Mouse (Mus musculus) neural tube, embryonic 11.5 days (tissue): ENCODE data around the gene Maea. TPM values are rescaled to one million over a fixed set of nuclear protein-coding genes. Genes with fewer than 3 reads are reported as not detected.

Experiments used
- ATAC-seq: fragments of 200-750 bp; cut with Nextera tagmentation; 2 replicates; pipeline ENCODE4 v1.8.0; 2017; ENCODE audit warnings: moderate number of reproducible peaks, mild to moderate bottlenecking, moderate TSS enrichment, moderate library complexity; ENCODE audit not compliant: insufficient read depth, low FRiP score, low TSS enrichment
- DNase-seq: peaks from one replicate; pipeline ENCODE4 v3.0.0-alpha.2; 2015; ENCODE audit warnings: low spot score
- H3K27ac ChIP-seq: fragments of 300-500 bp; sonication (generic); 2 replicates; pipeline ENCODE4 v1.5.1; 2014; ENCODE audit warnings: low read depth, mild to moderate bottlenecking, low read length
- H3K27me3 ChIP-seq: fragments of 300-500 bp; sonication (generic); 2 replicates; pipeline ENCODE4 v1.6.1; 2014; ENCODE audit warnings: mild to moderate bottlenecking, low read length, mixed read lengths; ENCODE audit not compliant: control insufficient read depth, insufficient read depth
- H3K36me3 ChIP-seq: fragments of 300-500 bp; sonication (generic); 2 replicates; pipeline ENCODE4 v1.6.1; 2014; ENCODE audit warnings: mild to moderate bottlenecking, low read length, moderate library complexity, mixed read lengths; ENCODE audit not compliant: control insufficient read depth, insufficient read depth
- H3K4me1 ChIP-seq: fragments of 300-500 bp; sonication (generic); 2 replicates; pipeline ENCODE4 v1.6.1; 2014; ENCODE audit warnings: low read length, mixed read lengths; ENCODE audit not compliant: control insufficient read depth, insufficient read depth
- H3K4me2 ChIP-seq: fragments of 300-500 bp; sonication (generic); 2 replicates; pipeline ENCODE4 v1.6.1; 2014; ENCODE audit warnings: low read depth, mild to moderate bottlenecking, moderate library complexity
- H3K4me3 ChIP-seq: fragments of 300-500 bp; sonication (generic); 2 replicates; pipeline ENCODE4 v1.5.1; 2014; ENCODE audit warnings: low read depth, low read length
- H3K9ac ChIP-seq: fragments of 300-500 bp; sonication (generic); 2 replicates; pipeline ENCODE4 v1.6.1; 2014; ENCODE audit warnings: mild to moderate bottlenecking, low read length
- H3K9me3 ChIP-seq: fragments of 300-500 bp; sonication (generic); 2 replicates; pipeline ENCODE4 v1.6.1; 2016; ENCODE audit warnings: low read length; ENCODE audit not compliant: control insufficient read depth
- WGBS: fragments of 180-500 bp; shearing (Covaris S2); extraction: QIAGEN DNeasy Blood & Tissue Kit; methylation state at CpG from one replicate; pipeline ENCODE4 v1.1.7; 2014; 5-methylcytosine and 5-hydroxymethylcytosine counted together
- polyA plus RNA-seq: library from polyadenylated mRNA; unstranded; fragments of >200 nt; fragmentation: Nextera tagmentation; extraction: Ambion mirVana; gene quantifications from 2 replicates; pipeline ENCODE4 v1.2.1, GENCODE M21; 2014

Maea gene
- polyA plus RNA-seq, result 137 and 154 TPM in 2 replicates

- Histone ChIP-seq H3K9me3 (no peaks in the 10 kb centered on the region), H3K36me3 (no peaks in the 10 kb centered on the region; the same call in 1 of the 2 replicates), H3K4me3 (peak within 1 kb of the TSS; percentile 99), H3K27me3 (no peaks in the 10 kb centered on the region), H3K9ac (peak within 1 kb of the TSS; percentile 92), H3K4me1 (peaks cover 5% of the 10 kb centered on the region; the same call in 1 of the 2 replicates), H3K27ac (peak within 1 kb of the TSS; percentile 75), H3K4me2 (peak within 1 kb of the TSS; percentile 65)
- DNase-seq (peak; percentile 97), ATAC-seq (peak; percentile 100)
- under 1% methylated on average over 69 of the region's 71 CpGs for WGBS
Observed at GRCm38 (mm10) chr5:33335273-33335976, at the start of gene Maea. Gene Maea, plus strand, starts transcription at chr5:33335509.

- Histone ChIP-seq H3K36me3 (no peaks in the 10 kb centered on the region), H3K9ac (no peak overlapping the region), H3K4me2 (no peak overlapping the region), H3K27me3 (no peaks in the 10 kb centered on the region), H3K9me3 (no peaks in the 10 kb centered on the region), H3K4me3 (no peak overlapping the region), H3K4me1 (no peaks in the 10 kb centered on the region), H3K27ac (no peak overlapping the region)
- 43% methylated on average over 16 of the region's 16 CpGs for WGBS
- ATAC-seq (no peak), DNase-seq (no peak)
Observed at GRCm38 (mm10) chr5:33293796-33294430, 41.4 kb upstream of the Maea start.

- Histone ChIP-seq H3K9me3 (no peaks in the 10 kb centered on the region), H3K36me3 (no peaks in the 10 kb centered on the region), H3K27me3 (no peaks in the 10 kb centered on the region), H3K4me2 (no peak overlapping the region), H3K4me3 (no peak overlapping the region), H3K9ac (no peak overlapping the region), H3K27ac (no peak overlapping the region), H3K4me1 (no peaks in the 10 kb centered on the region)
- 69% methylated on average over 6 of the region's 6 CpGs for WGBS
- no peak for ATAC-seq
- no peak for DNase-seq
Observed at GRCm38 (mm10) chr5:33297164-33297563, 38.1 kb upstream of the Maea start.

GRCm38 (mm10) chr5:33301801-33302200 lies 33.5 kb upstream of the Maea start:
- ATAC-seq, result no peak
- H3K4me1 ChIP-seq, result no peaks in the 10 kb centered on the region
- H3K27me3 ChIP-seq, result no peaks in the 10 kb centered on the region
- 81% methylated on average over 2 of the region's 2 CpGs for WGBS
- H3K9ac ChIP-seq, result no peak overlapping the region
- H3K4me2 ChIP-seq, result no peak overlapping the region
- no peaks in the 10 kb centered on the region for H3K36me3 ChIP-seq
- H3K9me3 ChIP-seq, result no peaks in the 10 kb centered on the region
- no peak overlapping the region for H3K4me3 ChIP-seq
- DNase-seq, result no peak
- H3K27ac ChIP-seq, result no peak overlapping the region

GRCm38 (mm10) chr5:33310704-33311462 lies 24.4 kb upstream of the Maea start:
- Histone ChIP-seq H3K27me3 (no peaks in the 10 kb centered on the region), H3K9me3 (no peaks in the 10 kb centered on the region), H3K4me3 (no peak overlapping the region), H3K4me2 (no peak overlapping the region), H3K36me3 (no peaks in the 10 kb centered on the region), H3K27ac (no peak overlapping the region), H3K4me1 (no peaks in the 10 kb centered on the region), H3K9ac (no peak overlapping the region)
- 64% methylated on average over 3 of the region's 3 CpGs for WGBS
- ATAC-seq (no peak), DNase-seq (no peak)

- ATAC-seq (no peak), DNase-seq (no peak)
- no peaks in the 10 kb centered on the region for H3K4me1 ChIP-seq
- H3K4me2 ChIP-seq, result no peak overlapping the region
- no peak overlapping the region for H3K27ac ChIP-seq
- H3K9me3 ChIP-seq, result no peaks in the 10 kb centered on the region
- H3K36me3 ChIP-seq, result no peaks in the 10 kb centered on the region
- 83% methylated on average over 7 of the region's 7 CpGs for WGBS
- no peaks in the 10 kb centered on the region for H3K27me3 ChIP-seq
- no peak overlapping the region for H3K4me3 ChIP-seq
- no peak overlapping the region for H3K9ac ChIP-seq
Observed at GRCm38 (mm10) chr5:33312192-33312591, 23.1 kb upstream of the Maea start.

GRCm38 (mm10) chr5:33324491-33324890 lies 10.8 kb upstream of the Maea start:
- DNase-seq (no peak), ATAC-seq (no peak)
- no peak overlapping the region for H3K4me3 ChIP-seq
- 33% methylated on average over 2 of the region's 2 CpGs for WGBS
- H3K27ac ChIP-seq, result no peak overlapping the region
- no peak overlapping the region for H3K4me2 ChIP-seq
- H3K27me3 ChIP-seq, result no peaks in the 10 kb centered on the region
- H3K36me3 ChIP-seq, result no peaks in the 10 kb centered on the region
- no peak overlapping the region for H3K9ac ChIP-seq
- H3K4me1 ChIP-seq, result no peaks in the 10 kb centered on the region
- no peaks in the 10 kb centered on the region for H3K9me3 ChIP-seq

- Histone ChIP-seq H3K27ac (peak overlapping the region; percentile 70), H3K4me2 (peak overlapping the region; percentile 65), H3K36me3 (no peaks in the 10 kb centered on the region), H3K9ac (peak overlapping the region; percentile 92), H3K9me3 (no peaks in the 10 kb centered on the region), H3K4me1 (peaks cover 5% of the 10 kb centered on the region; the same call in 1 of the 2 replicates), H3K27me3 (no peaks in the 10 kb centered on the region), H3K4me3 (peak overlapping the region; percentile 99)
- DNase-seq, result no peak
- 29% methylated on average over 18 of the region's 18 CpGs for WGBS
- no peak; the same call in 1 of the 2 replicates for ATAC-seq
Observed at GRCm38 (mm10) chr5:33334381-33335272, 682 bp upstream of the Maea start.
